Comparison of ENCODE assay signal across 17 mouse cellular contexts in genomic region chr2:154632203-154632780, GRCm38 (mm10). TPM values are rescaled to one million over a fixed set of nuclear protein-coding genes. Genes with fewer than 3 reads are reported as not detected.
DNase-seq lines count a peak whose midpoint lies in the region; ATAC-seq and TF ChIP-seq lines count a peak whose summit lies in the region.
"Had no signal": no experiment of that assay in that cellular context is flagged by ENCODE, and none has a peak within 500 bp of the region (broad histone marks: within the 10 kb centered on the region; RNA-seq: fewer than 3 reads in every experiment).

No protein-coding gene starts in this region.

- no peak for TF ChIP-seq EP300 in stomach, postnatal 0 days (optimal IDR thresholded peaks at IDR 0.05)

- no peak overlapping the region for H3K4me3 ChIP-seq in stomach, embryonic 14.5 days (ENCODE audit: low read depth, low read length)
- no peak overlapping the region for H3K4me3 ChIP-seq in stomach, postnatal 0 days (ENCODE audit: low read depth, low read length)
- H3K4me3 ChIP-seq: left cerebral cortex, adult 2 months; limb, embryonic 15.5 days had no signal

- H3K4me2 ChIP-seq in stomach, embryonic 14.5 days (replicated peaks; ENCODE audit: low read depth, low read length), result no peak overlapping the region
- no peak overlapping the region for H3K4me2 ChIP-seq in stomach, postnatal 0 days (replicated peaks; ENCODE audit: low read depth)
- H3K4me2 ChIP-seq: limb, embryonic 15.5 days had no signal

- TF ChIP-seq CTCF in stomach, postnatal 0 days (IDR thresholded peaks at IDR 0.05; ENCODE audit: low read depth), result no peak

- ATAC-seq in stomach, embryonic 14.5 days (ENCODE audit: insufficient number of reproducible peaks, insufficient read depth, low FRiP score, low read depth), result peak; percentile 73; the same call in 1 of the 2 replicates
- ATAC-seq in stomach, postnatal 0 days (ENCODE audit: low FRiP score, low TSS enrichment), result no peak
- ATAC-seq in megakaryocyte progenitor cell, adult 5-6 weeks (replicated peaks; ENCODE audit: poor library complexity), result peak; percentile 77

- H3K9ac ChIP-seq in stomach, embryonic 14.5 days (replicated peaks; ENCODE audit: low read depth, low read length), result no peak overlapping the region
- H3K9ac ChIP-seq in stomach, postnatal 0 days (ENCODE audit: low read length), result no peak overlapping the region
- H3K9ac ChIP-seq: limb, embryonic 15.5 days had no signal

- peak; percentile 68 for DNase-seq in heart, adult 11 months
- DNase-seq in heart, adult 8-10 months (ENCODE audit: low spot score), result no peak
- DNase-seq in stomach, postnatal 0 days (ENCODE audit: low spot score), result no peak
- DNase-seq in T-cell, adult 2 months (ENCODE audit: low spot score), result no peak
- no peak for DNase-seq in cerebellum, adult 11-12 months
- no peak for DNase-seq in thymus, postnatal 14 days
- DNase-seq: cerebellum, adult 9-10 months; kidney, adult 11 months; kidney, postnatal 4 days; retina, postnatal 1 day; thymus, postnatal 36 days had no signal

- H3K9me3 ChIP-seq in stomach, embryonic 14.5 days (ENCODE audit: control insufficient read depth, low read depth, low read length), result no peaks in the 10 kb centered on the region
- no peaks in the 10 kb centered on the region for H3K9me3 ChIP-seq in stomach, postnatal 0 days (ENCODE audit: control insufficient read depth, low read length)
- H3K9me3 ChIP-seq: limb, embryonic 15.5 days had no signal

- H3K27me3 ChIP-seq in stomach, embryonic 14.5 days (ENCODE audit: control insufficient read depth, insufficient read depth, low read length), result no peaks in the 10 kb centered on the region
- H3K27me3 ChIP-seq in stomach, postnatal 0 days (ENCODE audit: control insufficient read depth, insufficient read depth, low read length), result no peaks in the 10 kb centered on the region
- H3K27me3 ChIP-seq: limb, embryonic 15.5 days had no signal

- H3K36me3 ChIP-seq in stomach, embryonic 14.5 days (ENCODE audit: control insufficient read depth, insufficient read depth, low read length), result 0 out of 2 replicates have a peak, but pooled peaks cover 5% of the 10 kb centered on the region
- H3K36me3 ChIP-seq in stomach, postnatal 0 days (ENCODE audit: control insufficient read depth, insufficient read depth, low read length), result no peaks in the 10 kb centered on the region; the same call in 1 of the 2 replicates

- H3K27ac ChIP-seq in stomach, embryonic 14.5 days (ENCODE audit: low read length), result no peak overlapping the region
- no peak overlapping the region for H3K27ac ChIP-seq in stomach, postnatal 0 days (replicated peaks)
- H3K27ac ChIP-seq: left cerebral cortex, adult 2 months; limb, embryonic 15.5 days had no signal

- H3K4me1 ChIP-seq in stomach, embryonic 14.5 days (ENCODE audit: control insufficient read depth, insufficient read depth, low read length), result no peaks in the 10 kb centered on the region
- H3K4me1 ChIP-seq in stomach, postnatal 0 days (replicated peaks; ENCODE audit: control insufficient read depth, insufficient read depth), result no peaks in the 10 kb centered on the region
- H3K4me1 ChIP-seq: limb, embryonic 15.5 days had no signal

- 88% methylated on average over 16 of the region's 16 CpGs for WGBS in stomach, embryonic 14.5 days
- WGBS in stomach, postnatal 0 days, result 89% methylated on average over 16 of the region's 16 CpGs

RNA-seq across cellular contexts. Expression of gene 4930519P11Rik, which starts 19.1 kb away (rescaled TPM):
- not detected for total RNA-seq in heart, adult 8-10 months (2022)
- not detected in 2 replicates for polyA plus RNA-seq in stomach, embryonic 14.5 days (2014; fragmentation: Nextera tagmentation; extraction: Ambion mirVana)
- polyA plus RNA-seq in stomach, postnatal 0 days (2015; fragmentation: Nextera tagmentation; extraction: Ambion mirVana), result 0.22 and 0.28 TPM in 2 replicates
- total RNA-seq in megakaryocyte progenitor cell, adult 5-6 weeks (2015), result 0.54 TPM in 1 of 2 replicates, not detected in the other
- total RNA-seq in megakaryocyte progenitor cell, adult 5-6 weeks (2017), result not detected in 2 replicates
- total RNA-seq: adrenal gland, adult 18-20 months; granulocyte monocyte progenitor cell, adult 5-6 weeks; left cerebral cortex, adult 2 months had no signal

RNA-seq across cellular contexts. Expression of gene Zfp341, which starts 19.2 kb away (rescaled TPM):
- 1 to 10 TPM; 2.4 to 4.3 (median 2.7) TPM for total RNA-seq in heart, adult 8-10 months (2022)
- 0.80 and 1.0 TPM in 2 replicates for polyA plus RNA-seq in stomach, embryonic 14.5 days (2014; fragmentation: Nextera tagmentation; extraction: Ambion mirVana)
- 0.27 and 0.45 TPM in 2 replicates for polyA plus RNA-seq in stomach, postnatal 0 days (2015; fragmentation: Nextera tagmentation; extraction: Ambion mirVana)
- 3.3 and 4.0 TPM in 2 replicates for total RNA-seq in megakaryocyte progenitor cell, adult 5-6 weeks (2015)
- 1.2 and 2.3 TPM in 2 replicates for total RNA-seq in megakaryocyte progenitor cell, adult 5-6 weeks (2017)

RNA-seq across cellular contexts. Expression of gene Chmp4b, which starts 19.2 kb away (rescaled TPM):
- total RNA-seq in heart, adult 8-10 months (2022), result 100 to 1,000 TPM; 119 to 132 (median 124) TPM
- polyA plus RNA-seq in stomach, embryonic 14.5 days (2014; fragmentation: Nextera tagmentation; extraction: Ambion mirVana), result 18.4 and 19.1 TPM in 2 replicates
- polyA plus RNA-seq in stomach, postnatal 0 days (2015; fragmentation: Nextera tagmentation; extraction: Ambion mirVana), result 37.3 and 42.7 TPM in 2 replicates
- 81.2 and 89.4 TPM in 2 replicates for total RNA-seq in megakaryocyte progenitor cell, adult 5-6 weeks (2015)
- total RNA-seq in megakaryocyte progenitor cell, adult 5-6 weeks (2017), result 103 and 120 TPM in 2 replicates

RNA-seq across cellular contexts. Expression of gene Pxmp4, which starts 28.8 kb away (rescaled TPM):
- 10 to 100 TPM; 25.0 to 31.0 (median 27.2) TPM for total RNA-seq in heart, adult 8-10 months (2022)
- polyA plus RNA-seq in stomach, embryonic 14.5 days (2014; fragmentation: Nextera tagmentation; extraction: Ambion mirVana), result 29.3 and 29.5 TPM in 2 replicates
- polyA plus RNA-seq in stomach, postnatal 0 days (2015; fragmentation: Nextera tagmentation; extraction: Ambion mirVana), result 49.7 and 52.8 TPM in 2 replicates
- total RNA-seq in megakaryocyte progenitor cell, adult 5-6 weeks (2015), result 14.6 and 14.9 TPM in 2 replicates
- total RNA-seq in megakaryocyte progenitor cell, adult 5-6 weeks (2017), result 9.2 and 10.7 TPM in 2 replicates
